Mouse (Mus musculus): ENCODE data around the gene Abcc2.
A peak's percentile ranks its signal among the peaks of the same experiment; 100 is the strongest.

The Abcc2 gene

GRCm38 (mm10) chr19:43852837-43853545, 71.0 kb downstream of the Abcc2 start:
- no peak for DNase-seq (ENCODE audit: low spot score)

GRCm38 (mm10) chr19:43857347-43857746, 75.4 kb downstream of the Abcc2 start:
- no peak for DNase-seq (ENCODE audit: low spot score)

GRCm38 (mm10) chr19:43870418-43870817, 88.4 kb downstream of the Abcc2 start:
- DNase-seq (ENCODE audit: low spot score), result no peak

- DNase-seq (ENCODE audit: low spot score), result no peak
Observed at GRCm38 (mm10) chr19:43874351-43874750, 92.4 kb downstream of the Abcc2 start.

GRCm38 (mm10) chr19:43875996-43876395, 94.0 kb downstream of the Abcc2 start:
- peak; percentile 51 for DNase-seq (ENCODE audit: low spot score)

- DNase-seq (ENCODE audit: low spot score), result no peak
Observed at GRCm38 (mm10) chr19:43877364-43877763, 95.4 kb downstream of the Abcc2 start.

- no peak for DNase-seq (ENCODE audit: low spot score)
Observed at GRCm38 (mm10) chr19:43878111-43879092, 96.4 kb downstream of the Abcc2 start.

GRCm38 (mm10) chr19:43879401-43880212, 97.6 kb downstream of the Abcc2 start:
- peak; percentile 55 for DNase-seq (ENCODE audit: low spot score)

- DNase-seq (ENCODE audit: low spot score), result no peak
Observed at GRCm38 (mm10) chr19:43880420-43880819, 98.4 kb downstream of the Abcc2 start.

- no peak for DNase-seq (ENCODE audit: low spot score)
Observed at GRCm38 (mm10) chr19:43881615-43882014, 99.6 kb downstream of the Abcc2 start.

GRCm38 (mm10) chr19:43882895-43883573, 101.0 kb downstream of the Abcc2 start:
- no peak for DNase-seq (ENCODE audit: low spot score)

GRCm38 (mm10) chr19:43884668-43885498, 102.9 kb downstream of the Abcc2 start:
- no peak for DNase-seq (ENCODE audit: low spot score)

- DNase-seq (ENCODE audit: low spot score), result no peak
Observed at GRCm38 (mm10) chr19:43886371-43887099, 104.5 kb downstream of the Abcc2 start.

- no peak for DNase-seq (ENCODE audit: low spot score)
Observed at GRCm38 (mm10) chr19:43887242-43887641, 105.2 kb downstream of the Abcc2 start.

GRCm38 (mm10) chr19:43887725-43888124, 105.7 kb downstream of the Abcc2 start:
- no peak for DNase-seq (ENCODE audit: low spot score)

Measured in urinary bladder, postnatal 25 days (tissue).